Mouse (Mus musculus): ENCODE measurements at regions not wholly inside any gene's neighbourhood (a gene's known extent, or its start where the extent isn't known, plus 50 kb on each side); places are given as distances from the start of the nearest gene placed in this dataset.

GRCm38 (mm10) chr2:48499396-48499795 lies 314.5 kb upstream of the Acvr2a start:
- Histone ChIP-seq H3K4me3 (replicated peaks; ENCODE audit: control insufficient read depth, low read depth, low read length) (no peak overlapping the region), H3K27ac (ENCODE audit: control insufficient read depth, insufficient read depth, low read depth, low read length, poor library complexity) (no peak overlapping the region), H3K4me1 (ENCODE audit: control insufficient read depth, insufficient read depth, low read length) (no peaks in the 10 kb centered on the region)
- TF ChIP-seq POLR2A (IDR thresholded peaks at IDR 0.05; ENCODE audit: borderline replicate concordance, control insufficient read depth, low read depth, low read length) (no peak), CTCF (IDR thresholded peaks at IDR 0.05; ENCODE audit: control insufficient read depth, insufficient read depth, low read length) (no peak)
- WGBS: 64% methylated on average over 6 of the region's 6 CpGs

DNA sequence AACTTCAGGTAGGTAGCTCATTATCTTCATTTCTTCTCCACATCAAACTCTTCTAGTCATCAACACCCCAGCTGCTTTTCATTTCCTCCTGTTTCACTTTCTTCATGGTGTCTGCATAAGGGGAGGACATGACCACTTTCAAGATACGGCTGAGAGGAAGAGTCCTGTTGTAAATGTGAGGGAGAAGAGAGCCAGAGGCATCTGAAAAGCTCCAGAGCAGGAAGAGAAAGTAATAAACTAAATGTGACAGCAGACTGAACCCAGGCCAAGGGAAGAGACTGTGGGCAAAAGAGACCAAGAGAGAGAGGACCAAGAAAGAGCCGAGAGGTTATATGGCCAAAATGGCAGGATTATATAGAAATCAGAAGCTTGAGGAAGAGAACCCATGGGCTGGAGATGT lies 312.5 kb upstream of the Acvr2a start:
- WGBS: 15% methylated on average over 2 of the region's 2 CpGs
- TF ChIP-seq POLR2A (IDR thresholded peaks at IDR 0.05; ENCODE audit: borderline replicate concordance, control insufficient read depth, low read depth, low read length) (no peak), CTCF (IDR thresholded peaks at IDR 0.05; ENCODE audit: control insufficient read depth, insufficient read depth, low read length) (no peak)

GRCm38 (mm10) chr2:48513848-48514247 lies 300.1 kb upstream of the Acvr2a start:
- H3K4me1 ChIP-seq (ENCODE audit: control insufficient read depth, insufficient read depth, low read length): no peaks in the 10 kb centered on the region
- no peak overlapping the region for H3K27ac ChIP-seq (ENCODE audit: control insufficient read depth, insufficient read depth, low read depth, low read length, poor library complexity)
- TF ChIP-seq CTCF (IDR thresholded peaks at IDR 0.05; ENCODE audit: control insufficient read depth, insufficient read depth, low read length) (no peak), POLR2A (IDR thresholded peaks at IDR 0.05; ENCODE audit: borderline replicate concordance, control insufficient read depth, low read depth, low read length) (no peak)
- no peak overlapping the region for H3K4me3 ChIP-seq (replicated peaks; ENCODE audit: control insufficient read depth, low read depth, low read length)

More for the DNA sequence above, 312.5 kb upstream of the Acvr2a start:
- Histone ChIP-seq H3K4me3 (replicated peaks; ENCODE audit: control insufficient read depth, low read depth, low read length) (no peak overlapping the region), H3K4me1 (ENCODE audit: control insufficient read depth, insufficient read depth, low read length) (no peaks in the 10 kb centered on the region), H3K27ac (ENCODE audit: control insufficient read depth, insufficient read depth, low read depth, low read length, poor library complexity) (no peak overlapping the region)

DNA sequence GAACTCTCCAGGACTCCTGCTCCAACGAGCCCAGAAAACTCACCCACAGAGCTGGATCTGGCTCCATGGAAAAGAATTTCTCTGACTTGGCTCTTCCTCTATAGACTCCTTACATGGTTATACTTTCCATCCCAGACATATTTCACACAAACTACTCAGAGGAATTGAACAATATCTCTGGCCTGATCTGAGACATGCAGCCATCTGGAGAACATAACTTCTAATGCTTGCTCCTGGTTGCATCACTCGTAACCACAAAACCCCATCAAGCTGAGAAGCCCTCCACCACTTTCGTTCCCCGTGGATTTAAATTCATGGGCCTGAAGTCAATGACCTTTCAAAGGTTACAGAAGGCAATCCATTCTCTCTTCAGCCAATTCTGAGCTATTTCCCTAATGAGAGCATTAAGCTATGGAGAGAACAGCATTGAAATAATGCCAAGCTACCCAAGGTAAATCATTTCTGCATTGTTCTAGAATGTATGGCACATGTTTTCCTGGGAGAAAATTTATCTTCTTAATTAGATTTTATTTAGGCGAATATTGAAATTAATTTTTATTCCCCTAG lies 294.0 kb upstream of the Acvr2a start:
- H3K4me1 ChIP-seq (ENCODE audit: control insufficient read depth, insufficient read depth, low read length): no peaks in the 10 kb centered on the region
- no peak overlapping the region for H3K27ac ChIP-seq (ENCODE audit: control insufficient read depth, insufficient read depth, low read depth, low read length, poor library complexity)
- TF ChIP-seq POLR2A (IDR thresholded peaks at IDR 0.05; ENCODE audit: borderline replicate concordance, control insufficient read depth, low read depth, low read length): no peak
- no peak for TF ChIP-seq CTCF (IDR thresholded peaks at IDR 0.05; ENCODE audit: control insufficient read depth, insufficient read depth, low read length)
- no peak overlapping the region for H3K4me3 ChIP-seq (replicated peaks; ENCODE audit: control insufficient read depth, low read depth, low read length)
- 47% methylated on average over 5 of the region's 5 CpGs for WGBS

DNA sequence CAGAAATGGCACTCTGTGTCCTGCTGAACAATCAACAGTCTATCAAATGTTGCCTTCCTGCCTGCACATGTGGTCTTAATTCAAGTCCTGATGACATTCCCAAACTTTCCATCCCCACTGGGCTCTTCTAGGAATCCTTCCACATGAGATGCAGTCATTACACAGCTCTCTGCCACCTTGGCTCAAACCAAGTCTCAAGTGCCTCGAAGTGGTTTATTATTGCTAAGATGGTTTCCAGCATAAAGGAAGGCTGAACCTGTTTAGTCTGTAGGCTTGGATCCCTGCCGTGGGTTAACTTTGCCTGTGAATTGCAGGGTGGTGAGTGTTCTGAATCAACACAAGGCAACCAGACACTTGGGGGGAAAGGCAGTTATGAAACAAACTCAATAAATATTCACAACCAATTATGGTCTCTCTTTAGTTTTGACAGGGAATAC lies 293.4 kb upstream of the Acvr2a start:
- Histone ChIP-seq H3K4me3 (replicated peaks; ENCODE audit: control insufficient read depth, low read depth, low read length) (no peak overlapping the region), H3K4me1 (ENCODE audit: control insufficient read depth, insufficient read depth, low read length) (no peaks in the 10 kb centered on the region), H3K27ac (ENCODE audit: control insufficient read depth, insufficient read depth, low read depth, low read length, poor library complexity) (no peak overlapping the region)
- 74% methylated on average over 2 of the region's 2 CpGs for WGBS
- TF ChIP-seq POLR2A (IDR thresholded peaks at IDR 0.05; ENCODE audit: borderline replicate concordance, control insufficient read depth, low read depth, low read length) (no peak), CTCF (IDR thresholded peaks at IDR 0.05; ENCODE audit: control insufficient read depth, insufficient read depth, low read length) (no peak)

DNA sequence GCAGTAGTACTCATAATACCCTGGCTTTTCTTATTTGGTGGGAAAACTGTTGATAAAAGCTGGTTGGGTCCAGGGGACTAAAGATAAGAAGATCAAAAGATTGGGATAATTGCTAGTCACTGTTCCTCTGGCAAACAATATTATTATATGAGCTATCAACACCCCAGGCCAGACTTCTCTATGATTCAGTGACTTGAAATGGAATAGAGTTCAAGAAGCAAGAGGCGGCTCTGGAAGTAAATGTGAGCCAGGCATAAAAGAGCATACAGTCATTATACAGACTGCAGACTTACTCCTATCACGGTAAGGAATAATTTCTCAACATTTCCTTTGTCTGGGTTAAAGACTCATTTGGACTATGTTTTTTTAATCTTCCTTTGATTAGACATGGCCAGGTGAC lies 278.5 kb upstream of the Acvr2a start:
- no peaks in the 10 kb centered on the region; the same call in 1 of the 2 replicates for H3K4me1 ChIP-seq (ENCODE audit: control insufficient read depth, insufficient read depth, low read length)
- TF ChIP-seq CTCF (IDR thresholded peaks at IDR 0.05; ENCODE audit: control insufficient read depth, insufficient read depth, low read length) (no peak), POLR2A (IDR thresholded peaks at IDR 0.05; ENCODE audit: borderline replicate concordance, control insufficient read depth, low read depth, low read length) (no peak)
- H3K27ac ChIP-seq (ENCODE audit: control insufficient read depth, insufficient read depth, low read depth, low read length, poor library complexity): no peak overlapping the region
- H3K4me3 ChIP-seq (replicated peaks; ENCODE audit: control insufficient read depth, low read depth, low read length): no peak overlapping the region
- 81% methylated on average over 2 of the region's 2 CpGs for WGBS

GRCm38 (mm10) chr2:48536930-48537329 lies 277.0 kb upstream of the Acvr2a start:
- Histone ChIP-seq H3K27ac (ENCODE audit: control insufficient read depth, insufficient read depth, low read depth, low read length, poor library complexity) (no peak overlapping the region), H3K4me3 (replicated peaks; ENCODE audit: control insufficient read depth, low read depth, low read length) (no peak overlapping the region), H3K4me1 (ENCODE audit: control insufficient read depth, insufficient read depth, low read length) (no peaks in the 10 kb centered on the region; the same call in 1 of the 2 replicates)
- 57% methylated on average over 4 of the region's 4 CpGs for WGBS
- TF ChIP-seq POLR2A (IDR thresholded peaks at IDR 0.05; ENCODE audit: borderline replicate concordance, control insufficient read depth, low read depth, low read length): no peak
- no peak for TF ChIP-seq CTCF (IDR thresholded peaks at IDR 0.05; ENCODE audit: control insufficient read depth, insufficient read depth, low read length)

DNA sequence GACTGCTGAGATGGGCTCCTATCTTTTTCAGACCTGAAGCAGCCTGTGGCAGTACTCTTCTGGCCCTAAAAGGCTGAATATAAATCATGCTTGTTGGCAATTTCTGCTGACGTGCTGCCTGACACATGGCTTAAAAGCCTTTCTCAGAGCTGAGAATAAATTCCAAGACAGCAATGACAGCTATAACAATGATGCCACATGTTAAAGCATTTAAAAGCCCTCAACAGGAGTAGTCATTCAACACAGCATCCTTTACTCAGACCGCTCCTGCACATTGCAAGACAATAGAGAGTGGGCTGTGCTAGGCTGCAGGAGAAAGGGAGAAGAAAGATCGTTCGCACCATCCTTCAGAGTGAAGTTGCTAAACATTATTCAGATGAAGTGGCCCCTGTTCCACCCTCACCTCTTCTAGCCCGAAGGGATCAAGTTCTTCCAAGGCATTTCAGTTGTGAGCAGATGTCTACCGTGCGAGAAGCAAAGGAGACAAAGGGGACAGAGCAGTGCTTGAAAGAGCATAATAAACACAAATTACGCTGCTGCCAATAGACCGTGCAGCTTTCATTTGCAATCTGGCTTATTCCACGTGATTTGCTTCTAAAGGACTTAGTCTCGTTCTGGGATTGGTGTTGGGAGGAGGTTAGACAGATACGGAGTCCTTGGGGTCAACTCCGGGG lies 275.1 kb upstream of the Acvr2a start:
- H3K4me1 ChIP-seq (ENCODE audit: control insufficient read depth, insufficient read depth, low read length): no peaks in the 10 kb centered on the region; the same call in 1 of the 2 replicates
- H3K27ac ChIP-seq (ENCODE audit: control insufficient read depth, insufficient read depth, low read depth, low read length, poor library complexity): no peak overlapping the region
- no peak for TF ChIP-seq POLR2A (IDR thresholded peaks at IDR 0.05; ENCODE audit: borderline replicate concordance, control insufficient read depth, low read depth, low read length)
- WGBS: 81% methylated on average over 13 of the region's 13 CpGs
- no peak overlapping the region for H3K4me3 ChIP-seq (replicated peaks; ENCODE audit: control insufficient read depth, low read depth, low read length)
